Mouse (Mus musculus) ES-E14 (cell line): ENCODE data around the gene Lztfl1.

Experiments
- CHD2 ChIP-seq: IDR thresholded peaks from 2 replicates; pipeline ENCODE4 v1.6.1; 2014; ENCODE audit warnings: mild to moderate bottlenecking, low read depth, low read length, inconsistent platforms
- MAFK ChIP-seq: IDR thresholded peaks from 2 replicates; pipeline ENCODE4 v1.6.1; 2014; ENCODE audit warnings: mild to moderate bottlenecking, low read depth, low read length, inconsistent platforms; ENCODE audit not compliant: insufficient read depth
- ZC3H11A ChIP-seq: IDR thresholded peaks from 2 replicates; pipeline ENCODE4 v1.6.1; 2012; ENCODE audit warnings: low read depth, mild to moderate bottlenecking, inconsistent platforms, low read length, borderline replicate concordance
- ZNF384 ChIP-seq: IDR thresholded peaks from 2 replicates; pipeline ENCODE4 v1.6.1; 2012; ENCODE audit warnings: low read depth, low read length, inconsistent platforms

- TF ChIP-seq MAFK (no peak), ZNF384 (no peak), CHD2 (no peak), ZC3H11A (no peak)
Measured at GRCm38 (mm10) chr9:123717186-123718008, at the start of gene Lztfl1.
